Mouse (Mus musculus): ENCODE measurements around the gene C130026I21Rik. TPM values are rescaled to one million over a fixed set of nuclear protein-coding genes. Genes with fewer than 3 reads are reported as not detected.
"Not testable (repeated sequence)": the region's sequence is repeated elsewhere in the genome, so short reads cannot be mapped to it uniquely, and the experiment has no call there.

C130026I21Rik gene
- total RNA-seq, 1 experiment from 2014 or later: 90.0 TPM

- ATAC-seq (ENCODE audit: extremely low read depth, insufficient number of reproducible peaks, low FRiP score, poor library complexity, severe bottlenecking): not testable (repeated sequence)
Measured at GRCm38 (mm10) chr1:84957713-84958112, 312.7 kb downstream of the C130026I21Rik start.

GRCm38 (mm10) chr1:84956771-84957170 is 313.6 kb downstream of the C130026I21Rik start:
- not testable (repeated sequence) for ATAC-seq (ENCODE audit: extremely low read depth, insufficient number of reproducible peaks, low FRiP score, poor library complexity, severe bottlenecking)

GRCm38 (mm10) chr1:84952456-84953181 is 317.7 kb downstream of the C130026I21Rik start:
- no peak for ATAC-seq (ENCODE audit: extremely low read depth, insufficient number of reproducible peaks, low FRiP score, poor library complexity, severe bottlenecking)

GRCm38 (mm10) chr1:84951566-84951965 is 318.8 kb downstream of the C130026I21Rik start:
- no peak for ATAC-seq (ENCODE audit: extremely low read depth, insufficient number of reproducible peaks, low FRiP score, poor library complexity, severe bottlenecking)

- no peak for ATAC-seq (ENCODE audit: extremely low read depth, insufficient number of reproducible peaks, low FRiP score, poor library complexity, severe bottlenecking)
Measured at GRCm38 (mm10) chr1:84947390-84947789, 323.0 kb downstream of the C130026I21Rik start.

- ATAC-seq (ENCODE audit: extremely low read depth, insufficient number of reproducible peaks, low FRiP score, poor library complexity, severe bottlenecking): no peak
Measured at GRCm38 (mm10) chr1:84945950-84946349, 324.4 kb downstream of the C130026I21Rik start.

- no peak for ATAC-seq (ENCODE audit: extremely low read depth, insufficient number of reproducible peaks, low FRiP score, poor library complexity, severe bottlenecking)
Measured at GRCm38 (mm10) chr1:84943549-84943948, 326.8 kb downstream of the C130026I21Rik start.

Other genes starting within 250 kb of the C130026I21Rik start
- not detected in 2 replicates for gene Gm10553, start 170.4 kb downstream of the C130026I21Rik start, total RNA-seq (2017)
- gene A530032D15Rik, start 160.7 kb downstream of the C130026I21Rik start, total RNA-seq (2017): 31.4 and 35.9 TPM in 2 replicates